Mouse (Mus musculus): ENCODE measurements around the gene Spon1. TPM values are rescaled to one million over a fixed set of nuclear protein-coding genes. Genes with fewer than 3 reads are reported as not detected.

Spon1 gene
- total and polyA plus RNA-seq, 2 experiments from 2014 or later: 25.8 to 26.4 TPM

DNA sequence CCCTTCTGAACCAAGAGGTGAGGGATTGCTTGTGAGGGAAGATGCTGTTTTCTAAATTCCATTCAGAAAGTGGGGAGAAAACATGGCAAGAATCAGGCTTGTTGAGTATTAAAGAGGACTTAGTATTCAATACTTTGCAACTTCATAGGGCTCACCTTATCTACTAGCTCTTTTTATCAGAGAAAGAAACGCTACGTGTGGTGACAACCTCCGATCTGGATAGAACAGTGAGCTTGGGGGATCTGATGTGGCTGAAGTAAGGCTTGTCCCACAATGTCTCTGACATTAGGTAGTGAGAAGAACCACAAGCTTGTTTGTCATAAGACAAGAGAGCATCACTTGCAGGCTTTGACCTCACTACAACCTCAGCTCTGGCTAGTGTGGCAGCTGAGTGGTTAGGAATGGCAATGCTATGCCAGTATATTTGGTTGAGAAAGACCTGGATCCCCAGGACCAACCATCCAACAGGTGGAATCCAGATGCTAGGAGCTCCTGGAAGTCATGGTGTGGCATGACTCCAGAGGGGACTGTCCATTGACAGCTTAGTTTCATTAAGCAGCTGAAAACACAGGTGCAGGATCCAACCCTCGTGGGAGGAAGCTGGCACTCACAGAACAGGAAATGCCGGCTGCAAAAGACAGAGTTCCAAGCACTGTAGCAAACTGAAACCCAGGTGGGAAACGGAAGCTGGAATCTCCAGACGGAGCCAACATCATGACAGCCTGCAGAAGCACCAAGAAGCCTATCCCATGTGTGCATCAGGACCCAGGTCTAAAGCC is 81.4 kb downstream of the Spon1 start:
- TF ChIP-seq CTCF (IDR thresholded peaks at IDR 0.05; ENCODE audit: low read depth): no peak
- Histone ChIP-seq H3K9me3 (ENCODE audit: low read length) (no peaks in the 10 kb centered on the region), H3K27me3 (ENCODE audit: insufficient read depth, low read length) (no peaks in the 10 kb centered on the region), H3K27ac (ENCODE audit: low read depth, low read length) (no peak overlapping the region), H3K9ac (no peak overlapping the region), H3K4me3 (ENCODE audit: low read depth, low read length) (no peak overlapping the region), H3K4me2 (ENCODE audit: low read depth) (no peak overlapping the region), H3K36me3 (ENCODE audit: insufficient read depth) (no peaks in the 10 kb centered on the region), H3K4me1 (ENCODE audit: insufficient read depth) (no peaks in the 10 kb centered on the region)
- WGBS: 81% methylated on average over 7 of the region's 7 CpGs
- ATAC-seq (no peak), DNase-seq (no peak)

DNA sequence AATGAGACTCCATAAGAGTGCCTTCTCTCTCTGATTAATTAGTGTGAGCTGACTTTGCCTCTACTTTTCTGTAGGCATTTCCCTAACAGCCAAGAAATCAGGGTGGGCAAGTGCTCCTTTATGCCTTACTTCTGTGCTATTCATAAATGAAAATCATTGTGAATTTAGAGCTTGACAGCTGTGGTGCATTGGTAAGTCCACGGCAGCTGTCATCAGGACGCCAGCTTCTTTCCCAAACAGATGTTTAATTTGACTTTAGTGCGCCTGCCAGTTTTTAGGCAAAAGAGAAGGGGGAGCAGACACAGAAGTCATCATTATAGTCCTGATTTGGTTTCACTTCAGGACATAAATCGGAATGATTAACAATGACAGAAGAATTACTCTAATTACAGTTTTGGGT is 84.6 kb downstream of the Spon1 start:
- DNase-seq (no peak), ATAC-seq (no peak)
- Histone ChIP-seq H3K36me3 (ENCODE audit: insufficient read depth) (no peaks in the 10 kb centered on the region), H3K27me3 (ENCODE audit: insufficient read depth, low read length) (no peaks in the 10 kb centered on the region), H3K4me2 (ENCODE audit: low read depth) (no peak overlapping the region), H3K27ac (ENCODE audit: low read depth, low read length) (no peak overlapping the region), H3K9ac (no peak overlapping the region), H3K4me1 (ENCODE audit: insufficient read depth) (no peaks in the 10 kb centered on the region), H3K9me3 (ENCODE audit: low read length) (no peaks in the 10 kb centered on the region), H3K4me3 (ENCODE audit: low read depth, low read length) (no peak overlapping the region)
- WGBS: 52% methylated on average over 4 of the region's 4 CpGs
- TF ChIP-seq CTCF (IDR thresholded peaks at IDR 0.05; ENCODE audit: low read depth): no peak

DNA sequence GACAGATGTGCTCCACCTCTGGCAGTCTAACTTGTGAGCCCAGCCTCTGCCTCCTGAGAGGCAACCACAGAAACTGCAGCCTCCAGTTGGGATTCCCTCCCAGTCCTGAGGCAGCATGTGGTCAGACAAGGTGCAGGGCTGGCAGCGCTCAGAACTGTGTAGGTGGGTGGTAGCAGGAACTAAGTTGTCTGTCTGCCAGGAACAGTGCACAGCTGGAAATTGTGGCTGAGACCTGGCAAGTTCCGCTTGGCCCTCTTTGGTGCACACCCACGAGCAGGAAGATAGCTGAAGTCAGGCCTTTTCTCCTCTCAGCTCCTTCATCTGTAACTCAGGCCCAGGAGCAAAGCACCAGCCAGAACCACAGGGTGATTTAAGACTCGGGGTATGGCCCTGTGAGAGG is 89.6 kb downstream of the Spon1 start:
- no peak overlapping the region for H3K9ac ChIP-seq
- no peaks in the 10 kb centered on the region for H3K9me3 ChIP-seq (ENCODE audit: low read length)
- DNase-seq: no peak
- TF ChIP-seq CTCF (IDR thresholded peaks at IDR 0.05; ENCODE audit: low read depth): no peak
- no peak overlapping the region for H3K27ac ChIP-seq (ENCODE audit: low read depth, low read length)
- H3K4me1 ChIP-seq (ENCODE audit: insufficient read depth): no peaks in the 10 kb centered on the region
- 78% methylated on average over 4 of the region's 4 CpGs for WGBS
- ATAC-seq: no peak
- H3K4me2 ChIP-seq (ENCODE audit: low read depth): no peak overlapping the region
- no peak overlapping the region for H3K4me3 ChIP-seq (ENCODE audit: low read depth, low read length)
- H3K27me3 ChIP-seq (ENCODE audit: insufficient read depth, low read length): no peaks in the 10 kb centered on the region
- H3K36me3 ChIP-seq (ENCODE audit: insufficient read depth): no peaks in the 10 kb centered on the region

DNA sequence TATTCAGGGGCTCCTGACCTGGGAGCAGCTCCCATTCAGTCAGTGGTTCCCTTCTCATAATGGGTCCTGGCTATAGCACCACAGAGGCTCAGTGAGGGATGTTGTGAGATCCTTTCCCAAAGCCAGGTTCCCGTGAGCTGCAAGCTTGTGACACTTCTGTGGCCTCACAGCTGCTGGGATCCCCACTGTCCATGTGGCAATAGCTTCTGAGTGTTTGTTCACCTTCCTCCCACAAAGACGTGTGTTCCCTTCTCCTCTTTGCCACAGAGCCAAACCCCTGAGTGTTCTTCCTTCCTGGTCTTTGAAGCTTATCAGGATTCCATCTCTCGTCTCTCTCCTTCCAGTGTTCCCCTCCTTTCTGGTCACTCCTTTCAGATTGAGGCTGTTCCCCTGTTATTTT is 90.3 kb downstream of the Spon1 start:
- no peaks in the 10 kb centered on the region for H3K4me1 ChIP-seq (ENCODE audit: insufficient read depth)
- H3K36me3 ChIP-seq (ENCODE audit: insufficient read depth): no peaks in the 10 kb centered on the region
- ATAC-seq (no peak), DNase-seq (no peak)
- no peak overlapping the region for H3K9ac ChIP-seq
- no peak overlapping the region for H3K4me3 ChIP-seq (ENCODE audit: low read depth, low read length)
- H3K4me2 ChIP-seq (ENCODE audit: low read depth): no peak overlapping the region
- H3K27ac ChIP-seq (ENCODE audit: low read depth, low read length): no peak overlapping the region
- no peaks in the 10 kb centered on the region for H3K9me3 ChIP-seq (ENCODE audit: low read length)
- no peaks in the 10 kb centered on the region for H3K27me3 ChIP-seq (ENCODE audit: insufficient read depth, low read length)
- WGBS: 64% methylated on average over 3 of the region's 3 CpGs
- TF ChIP-seq CTCF (IDR thresholded peaks at IDR 0.05; ENCODE audit: low read depth): no peak

DNA sequence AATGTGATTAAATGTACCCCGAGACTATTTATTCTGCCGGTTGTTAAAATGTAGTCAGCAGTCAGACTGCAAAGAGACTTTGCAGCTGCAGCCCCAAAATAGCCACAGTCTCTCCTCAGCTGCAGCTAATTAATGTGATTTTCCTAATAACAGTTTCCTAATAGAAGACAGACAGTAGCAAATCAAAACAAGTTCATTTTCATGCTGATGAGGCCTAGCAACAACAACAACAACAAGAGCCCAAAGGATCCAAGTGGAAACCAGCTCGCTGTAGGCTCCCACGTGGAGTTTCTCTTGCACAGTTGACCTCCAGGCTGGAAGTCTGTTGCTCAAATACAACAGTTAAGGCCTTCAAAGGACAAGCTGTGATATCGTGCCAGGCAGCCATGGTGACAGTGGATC is 93.7 kb downstream of the Spon1 start:
- no peak overlapping the region for H3K27ac ChIP-seq (ENCODE audit: low read depth, low read length)
- no peak for TF ChIP-seq CTCF (IDR thresholded peaks at IDR 0.05; ENCODE audit: low read depth)
- DNase-seq: peak; percentile 41
- H3K4me2 ChIP-seq (ENCODE audit: low read depth): no peak overlapping the region
- 33% methylated on average over 5 of the region's 5 CpGs for WGBS
- no peaks in the 10 kb centered on the region for H3K4me1 ChIP-seq (ENCODE audit: insufficient read depth)
- no peak overlapping the region for H3K9ac ChIP-seq
- no peaks in the 10 kb centered on the region for H3K9me3 ChIP-seq (ENCODE audit: low read length)
- ATAC-seq: peak; percentile 66; the same call in 1 of the 2 replicates
- no peaks in the 10 kb centered on the region for H3K27me3 ChIP-seq (ENCODE audit: insufficient read depth, low read length)
- H3K36me3 ChIP-seq (ENCODE audit: insufficient read depth): no peaks in the 10 kb centered on the region
- no peak overlapping the region for H3K4me3 ChIP-seq (ENCODE audit: low read depth, low read length)

DNA sequence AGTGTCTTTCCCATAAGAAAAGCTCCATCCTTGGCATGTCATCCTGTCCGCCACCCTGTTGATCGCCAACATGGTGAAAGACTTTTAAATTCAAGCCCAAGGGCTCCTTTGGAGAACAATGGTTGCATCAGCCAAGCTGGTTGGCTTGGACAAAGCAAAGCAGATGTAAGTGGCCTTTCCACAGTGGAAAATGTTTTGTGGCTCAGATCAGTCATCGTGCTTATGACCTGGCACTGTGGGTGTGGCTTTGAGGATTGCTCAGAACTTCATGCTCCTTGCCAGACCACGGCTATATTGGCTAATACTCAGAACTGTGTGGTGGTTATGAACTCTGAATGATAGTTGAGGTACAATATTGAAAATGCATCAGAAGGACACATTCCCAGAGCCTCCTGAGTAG is 96.2 kb downstream of the Spon1 start:
- WGBS: 86% methylated on average over 4 of the region's 4 CpGs
- Histone ChIP-seq H3K36me3 (ENCODE audit: insufficient read depth) (no peaks in the 10 kb centered on the region), H3K9me3 (ENCODE audit: low read length) (no peaks in the 10 kb centered on the region), H3K27ac (ENCODE audit: low read depth, low read length) (no peak overlapping the region), H3K4me2 (ENCODE audit: low read depth) (no peak overlapping the region), H3K4me1 (ENCODE audit: insufficient read depth) (no peaks in the 10 kb centered on the region), H3K27me3 (ENCODE audit: insufficient read depth, low read length) (no peaks in the 10 kb centered on the region), H3K4me3 (ENCODE audit: low read depth, low read length) (no peak overlapping the region), H3K9ac (no peak overlapping the region)
- DNase-seq (no peak), ATAC-seq (no peak)
- no peak for TF ChIP-seq CTCF (IDR thresholded peaks at IDR 0.05; ENCODE audit: low read depth)

DNA sequence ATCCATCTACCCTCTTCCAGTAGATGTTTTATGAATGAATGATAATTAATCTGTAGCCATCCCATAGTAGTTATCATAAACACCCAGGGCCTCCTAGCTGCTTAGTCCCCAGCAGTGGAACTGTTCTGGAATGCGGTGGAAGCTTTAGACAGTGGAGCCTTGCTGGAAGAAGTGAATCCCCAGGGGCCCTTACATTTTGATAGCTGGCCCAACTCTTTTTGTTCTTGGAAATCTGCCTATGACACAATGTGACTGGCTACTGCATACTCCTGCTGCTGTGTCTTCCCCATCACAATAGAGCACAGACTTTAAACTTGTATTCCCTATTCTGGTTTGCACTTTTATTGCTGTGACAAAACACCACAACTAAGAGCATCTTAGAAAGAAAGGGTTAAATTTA is 107.0 kb downstream of the Spon1 start:
- WGBS: 82% methylated on average over 1 of the region's 1 CpGs

More for the DNA sequence above, 107.0 kb downstream of the Spon1 start:
- no peaks in the 10 kb centered on the region for H3K4me1 ChIP-seq (ENCODE audit: insufficient read depth)
- DNase-seq (no peak), ATAC-seq (no peak)
- no peaks in the 10 kb centered on the region for H3K36me3 ChIP-seq (ENCODE audit: insufficient read depth)
- H3K9ac ChIP-seq: no peak overlapping the region
- no peaks in the 10 kb centered on the region for H3K27me3 ChIP-seq (ENCODE audit: insufficient read depth, low read length)
- H3K4me2 ChIP-seq (ENCODE audit: low read depth): no peak overlapping the region
- no peaks in the 10 kb centered on the region for H3K9me3 ChIP-seq (ENCODE audit: low read length)
- no peak for TF ChIP-seq CTCF (IDR thresholded peaks at IDR 0.05; ENCODE audit: low read depth)
- H3K4me3 ChIP-seq (ENCODE audit: low read depth, low read length): no peak overlapping the region
- H3K27ac ChIP-seq (ENCODE audit: low read depth, low read length): no peak overlapping the region

Measured in forebrain, postnatal 0 days (tissue).